ENCODE assay signal across 16 mouse cellular contexts in the genomic region with DNA sequence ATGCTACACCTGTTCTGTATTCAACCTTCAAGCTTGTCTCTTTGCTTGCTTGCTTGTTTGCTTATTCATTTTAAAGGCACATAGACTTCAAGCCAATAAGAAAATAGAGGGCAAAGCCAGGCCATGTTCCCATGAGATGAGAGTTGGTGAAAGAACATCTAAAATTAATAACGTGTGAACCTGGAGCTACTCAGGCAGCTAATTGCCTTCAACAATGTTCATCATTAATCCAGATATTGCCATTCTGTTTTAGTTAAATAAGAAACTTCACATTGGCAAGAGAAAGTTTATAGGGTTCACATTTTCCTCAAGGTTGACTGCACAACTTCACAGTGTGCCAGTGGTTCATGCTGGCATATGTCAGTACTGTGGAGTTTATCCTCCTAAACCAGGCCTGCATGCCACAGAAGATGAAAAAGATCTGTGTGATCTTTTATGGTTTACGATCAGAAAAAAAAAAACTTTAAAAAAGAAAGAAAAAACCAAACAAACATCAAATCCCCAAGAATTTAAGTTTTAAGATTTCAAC.
"Had no signal": no experiment of that assay in that cellular context is flagged by ENCODE, and none has a peak within 500 bp of the region (broad histone marks: within the 10 kb centered on the region; RNA-seq: fewer than 3 reads in every experiment).

No protein-coding gene starts in this region.

- H3K9ac ChIP-seq: liver, embryonic 13.5 days; midbrain, embryonic 12.5 days; midbrain, embryonic 15.5 days; neural tube, embryonic 13.5 days had no signal

- H3K36me3 ChIP-seq: liver, embryonic 13.5 days; midbrain, embryonic 12.5 days; midbrain, embryonic 15.5 days; neural tube, embryonic 13.5 days had no signal

- H3K4me1 ChIP-seq: liver, embryonic 13.5 days; midbrain, embryonic 12.5 days; midbrain, embryonic 15.5 days; neural tube, embryonic 13.5 days had no signal

- H3K27ac ChIP-seq: liver, embryonic 13.5 days; midbrain, embryonic 12.5 days; midbrain, embryonic 15.5 days; neural tube, embryonic 13.5 days had no signal

- H3K27me3 ChIP-seq: liver, embryonic 13.5 days; midbrain, embryonic 12.5 days; midbrain, embryonic 15.5 days; neural tube, embryonic 13.5 days had no signal

- H3K4me2 ChIP-seq: liver, embryonic 13.5 days; midbrain, embryonic 12.5 days; midbrain, embryonic 15.5 days; neural tube, embryonic 13.5 days had no signal

- ATAC-seq: inflammation-experienced regulatory T-cells, adult 6 months; intestine, embryonic 16.5 days; midbrain, embryonic 15.5 days had no signal

- H3K9me3 ChIP-seq: liver, embryonic 13.5 days; midbrain, embryonic 12.5 days; midbrain, embryonic 15.5 days; neural tube, embryonic 13.5 days had no signal

- H3K4me3 ChIP-seq: liver, embryonic 13.5 days; midbrain, embryonic 12.5 days; midbrain, embryonic 15.5 days; myocyte; neural tube, embryonic 13.5 days had no signal

- DNase-seq: layer of hippocampus, adult 9-11 months; liver, embryonic 13.5 days; lung, adult 2 months; lung, postnatal 14 days; lung, postnatal 4 days; retina, postnatal 1 day; right cerebral cortex, postnatal 25 days; thymus, adult 2 months; thymus, postnatal 14 days; thymus, postnatal 4 days had no signal
